Mouse (Mus musculus) embryonic facial prominence, embryonic 14.5 days (tissue): ENCODE measurements around the gene Wdr82. TPM values are rescaled to one million over a fixed set of nuclear protein-coding genes. Genes with fewer than 3 reads are reported as not detected.

ENCODE experiments used
- ATAC-seq: fragments of 200-750 bp; cut with Nextera tagmentation; 2 replicates; pipeline ENCODE4 v1.8.0; 2017; ENCODE audit warnings: low read depth, moderate number of reproducible peaks, moderate TSS enrichment
- DNase-seq: peaks from one replicate; pipeline ENCODE4 v3.0.0-alpha.2; 2015; ENCODE audit warnings: low spot score
- H3K27ac ChIP-seq: fragments of 300-500 bp; sonication (generic); replicated peaks from 2 replicates; pipeline ENCODE4 v1.5.1; 2014; ENCODE audit warnings: low read depth, mild to moderate bottlenecking, low read length, moderate library complexity
- H3K27me3 ChIP-seq: fragments of 300-500 bp; sonication (generic); replicated peaks from 2 replicates; pipeline ENCODE4 v1.6.1; 2014; ENCODE audit warnings: low read length; ENCODE audit not compliant: control insufficient read depth, insufficient read depth
- H3K36me3 ChIP-seq: fragments of 300-500 bp; sonication (generic); 2 replicates; pipeline ENCODE4 v1.6.1; 2014; ENCODE audit warnings: low read length, mixed read lengths; ENCODE audit not compliant: control insufficient read depth, insufficient read depth
- H3K4me1 ChIP-seq: fragments of 300-500 bp; sonication (generic); 2 replicates; pipeline ENCODE4 v1.6.1; 2014; ENCODE audit warnings: antibody characterized with exemption, low read length; ENCODE audit not compliant: control insufficient read depth, insufficient read depth
- H3K4me2 ChIP-seq: fragments of 300-500 bp; sonication (generic); 2 replicates; pipeline ENCODE4 v1.6.1; 2014; ENCODE audit warnings: low read depth, mild to moderate bottlenecking, low read length, moderate library complexity, mixed read lengths
- H3K4me3 ChIP-seq: fragments of 300-500 bp; sonication (generic); 2 replicates; pipeline ENCODE4 v1.5.1; 2014; ENCODE audit warnings: low read depth, mild to moderate bottlenecking, low read length
- H3K9ac ChIP-seq: fragments of 300-500 bp; sonication (generic); 2 replicates; pipeline ENCODE4 v1.6.1; 2014; ENCODE audit warnings: low read depth, mild to moderate bottlenecking, low read length, moderate library complexity, mixed read lengths
- H3K9me3 ChIP-seq: fragments of 300-500 bp; sonication (generic); 2 replicates; pipeline ENCODE4 v1.6.1; 2016; ENCODE audit warnings: low read length; ENCODE audit not compliant: control insufficient read depth
- WGBS: fragments of 180-500 bp; shearing (Covaris S2); extraction: QIAGEN DNeasy Blood & Tissue Kit; methylation state at CpG from one replicate; pipeline ENCODE4 v1.1.7; 2014; 5-methylcytosine and 5-hydroxymethylcytosine counted together
- polyA plus RNA-seq: library from polyadenylated mRNA; unstranded; fragments of >200 nt; fragmentation: Nextera tagmentation; extraction: Ambion mirVana; gene quantifications from 2 replicates; pipeline ENCODE4 v1.2.1, GENCODE M21; 2014

Wdr82 gene
- polyA plus RNA-seq, 1 experiment from 2014 or later: 25.5 TPM

DNA sequence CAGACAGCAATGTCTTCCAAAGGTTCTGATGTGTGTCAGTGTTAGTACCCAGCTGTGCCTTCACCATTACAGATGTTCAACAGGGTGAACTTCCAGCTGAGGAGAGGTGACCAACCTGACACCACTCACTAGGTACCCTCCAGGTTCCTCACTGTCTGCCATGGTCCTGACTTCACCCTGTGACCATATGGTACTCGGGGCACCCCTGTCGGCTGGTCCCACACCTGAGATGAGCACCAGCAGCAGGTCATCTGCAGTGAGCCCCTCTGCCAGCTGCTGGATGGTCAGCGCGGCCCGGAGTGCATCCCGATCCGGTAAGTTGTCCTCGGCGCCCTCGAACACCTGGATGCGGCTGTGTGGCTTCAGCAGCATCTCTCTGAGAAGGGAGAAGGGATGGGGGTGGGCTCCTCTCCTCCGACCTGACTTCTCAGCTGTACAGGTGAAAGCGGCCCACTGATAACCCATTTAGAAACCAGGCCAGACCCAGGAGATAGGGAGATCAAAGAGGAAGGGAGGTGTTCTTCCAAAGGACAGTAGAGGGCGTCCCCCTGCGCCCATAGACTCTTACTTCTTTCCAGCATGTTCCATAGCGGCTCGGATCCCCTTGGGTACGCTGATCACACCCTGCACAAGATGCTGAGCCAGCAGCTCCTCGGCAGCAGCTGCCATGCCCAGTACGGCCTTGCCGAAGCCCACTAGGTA, 13.7 kb upstream of the Wdr82 start:
- Histone ChIP-seq H3K9me3 (no peaks in the 10 kb centered on the region), H3K4me3 (no peak overlapping the region), H3K9ac (no peak overlapping the region), H3K4me2 (no peak overlapping the region), H3K4me1 (no peaks in the 10 kb centered on the region), H3K36me3 (no peaks in the 10 kb centered on the region), H3K27ac (no peak overlapping the region), H3K27me3 (no peaks in the 10 kb centered on the region)
- ATAC-seq (no peak), DNase-seq (no peak)
- WGBS: 74% methylated on average over 19 of the region's 21 CpGs

DNA sequence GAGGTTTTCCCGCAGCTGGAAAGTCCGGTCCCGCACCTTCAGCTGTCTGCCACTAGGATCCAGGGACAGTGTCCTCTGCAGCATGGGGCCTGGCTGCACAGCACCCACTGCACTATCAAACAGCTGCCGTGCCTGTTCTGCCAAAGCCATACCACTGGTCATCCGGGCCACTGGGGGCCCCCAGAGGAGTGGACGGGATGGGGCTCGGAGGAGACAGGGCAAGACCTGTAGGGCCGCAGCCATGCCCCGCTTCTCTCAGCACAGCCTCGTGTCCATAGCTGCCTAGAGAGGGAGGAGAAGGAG, 13.2 kb upstream of the Wdr82 start:
- H3K4me2 ChIP-seq: no peak overlapping the region
- DNase-seq (no peak), ATAC-seq (no peak)
- WGBS: 87% methylated on average over 10 of the region's 10 CpGs
- no peaks in the 10 kb centered on the region for H3K4me1 ChIP-seq
- H3K27ac ChIP-seq: no peak overlapping the region
- no peaks in the 10 kb centered on the region for H3K36me3 ChIP-seq
- no peak overlapping the region for H3K4me3 ChIP-seq
- no peaks in the 10 kb centered on the region for H3K9me3 ChIP-seq
- H3K27me3 ChIP-seq: no peaks in the 10 kb centered on the region
- no peak overlapping the region for H3K9ac ChIP-seq

DNA sequence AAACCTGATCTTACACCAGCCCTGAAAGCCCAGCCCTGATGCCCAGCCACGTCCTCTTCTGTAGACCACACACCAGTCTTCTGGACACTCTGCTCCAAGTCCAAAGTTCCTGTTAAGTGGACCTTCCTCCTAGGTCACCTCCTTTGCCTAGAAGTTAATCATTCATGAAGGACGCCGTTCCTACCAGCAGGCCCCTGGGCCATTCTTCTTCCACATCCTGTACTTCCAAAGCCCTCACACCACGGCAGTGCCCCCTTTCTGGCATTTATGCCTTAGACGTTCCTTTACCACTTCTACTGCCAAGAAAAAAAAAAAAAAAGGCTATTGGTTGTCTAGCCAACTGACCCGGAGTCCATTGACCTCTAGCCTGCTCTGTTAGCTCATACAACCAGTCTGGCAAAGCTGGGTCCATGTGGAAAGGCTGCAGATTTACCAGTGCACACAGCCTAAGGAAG, 12.7 kb upstream of the Wdr82 start, which contains the start of gene Glyctk:
TSS of gene Glyctk (minus strand) at position 102 of the 455 bp plus-strand sequence.
- ATAC-seq (no peak), DNase-seq (no peak)
- H3K27ac ChIP-seq: no peak within 1 kb of the TSS
- no peaks in the 10 kb centered on the region for H3K9me3 ChIP-seq
- no peak within 1 kb of the TSS for H3K4me2 ChIP-seq
- H3K4me1 ChIP-seq: no peaks in the 10 kb centered on the region
- no peaks in the 10 kb centered on the region for H3K27me3 ChIP-seq
- no peak within 1 kb of the TSS for H3K9ac ChIP-seq
- no peaks in the 10 kb centered on the region for H3K36me3 ChIP-seq
- H3K4me3 ChIP-seq: no peak within 1 kb of the TSS
- WGBS: 83% methylated on average over 6 of the region's 6 CpGs

DNA sequence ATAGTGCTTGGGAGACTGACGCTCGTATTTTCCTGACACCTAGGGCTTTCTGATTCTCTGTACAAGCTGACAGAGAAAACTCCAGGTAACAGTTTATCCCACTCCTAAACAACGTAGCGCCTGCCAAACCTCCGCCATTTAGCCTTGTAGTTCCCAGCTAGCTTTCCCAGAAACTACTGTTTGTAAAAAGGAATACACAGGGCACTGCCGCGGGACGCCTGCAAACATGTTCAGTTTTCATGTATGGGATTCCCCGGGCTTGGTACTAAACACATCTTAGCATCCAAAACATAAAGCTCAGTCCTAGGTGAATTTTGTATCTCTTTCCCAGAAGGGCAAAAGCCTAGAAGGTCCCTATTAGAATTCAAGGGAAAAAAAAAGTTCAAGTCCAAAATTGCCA, 11.5 kb upstream of the Wdr82 start:
- Histone ChIP-seq H3K9me3 (no peaks in the 10 kb centered on the region), H3K4me2 (peak overlapping the region; percentile 55), H3K27ac (no peak overlapping the region), H3K4me3 (peak overlapping the region; percentile 52), H3K4me1 (no peaks in the 10 kb centered on the region), H3K9ac (no peak overlapping the region), H3K27me3 (no peaks in the 10 kb centered on the region), H3K36me3 (no peaks in the 10 kb centered on the region)
- no peak for DNase-seq
- ATAC-seq: no peak
- 83% methylated on average over 9 of the region's 9 CpGs for WGBS

DNA sequence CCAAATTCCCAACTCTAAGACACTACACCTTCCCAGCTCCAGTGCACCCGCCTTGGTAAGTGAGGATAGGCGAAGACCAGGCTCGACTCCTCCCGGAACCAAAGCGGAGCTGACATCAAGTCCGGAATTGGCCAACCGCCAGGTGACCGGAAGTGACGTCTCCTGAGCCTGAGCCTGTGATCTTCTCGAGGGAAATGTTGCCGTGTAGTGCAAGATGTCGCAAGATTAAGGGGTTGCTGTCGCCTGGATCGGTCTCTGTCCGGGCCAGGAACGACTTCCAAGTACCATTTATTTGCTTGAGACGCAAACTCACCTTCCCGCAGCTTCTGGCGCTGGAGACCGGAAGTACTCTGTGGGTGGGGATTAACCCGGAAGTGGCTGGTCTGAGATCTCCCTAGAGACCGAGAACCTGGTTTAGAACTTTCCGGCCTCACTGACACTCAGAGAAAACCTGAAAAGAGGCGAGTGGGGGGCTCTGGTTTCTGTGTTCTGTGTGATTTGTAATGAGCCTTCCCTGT, 10.9 kb upstream of the Wdr82 start:
- peak overlapping the region; percentile 55 for H3K4me2 ChIP-seq
- no peaks in the 10 kb centered on the region for H3K36me3 ChIP-seq
- H3K4me1 ChIP-seq: no peaks in the 10 kb centered on the region
- peak overlapping the region; percentile 74 for H3K9ac ChIP-seq
- no peaks in the 10 kb centered on the region for H3K9me3 ChIP-seq
- peak; percentile 94 for DNase-seq
- ATAC-seq: peak; percentile 85
- no peaks in the 10 kb centered on the region for H3K27me3 ChIP-seq
- H3K4me3 ChIP-seq: peak overlapping the region; percentile 52
- WGBS: 4% methylated on average over 24 of the region's 24 CpGs
- H3K27ac ChIP-seq: peak overlapping the region; percentile 92

DNA sequence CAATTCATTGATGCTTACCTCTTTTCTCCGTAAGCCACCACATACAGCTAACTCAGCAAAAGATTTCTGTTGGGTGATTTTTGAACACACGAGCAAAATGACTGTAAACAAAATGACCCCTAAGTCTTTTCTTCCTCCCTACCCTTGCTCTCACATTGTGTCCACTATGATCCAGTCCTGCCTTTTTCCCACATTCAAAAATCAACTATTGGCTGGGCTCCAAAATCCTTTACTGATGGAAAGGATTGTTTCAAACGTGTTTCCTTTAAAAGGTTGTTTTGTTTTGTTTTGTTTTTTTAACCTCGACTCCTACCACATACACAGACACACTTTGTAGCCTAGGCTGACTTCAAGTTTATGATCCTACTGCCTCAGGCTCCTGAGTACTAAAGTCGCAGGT, 10.3 kb upstream of the Wdr82 start:
- peak overlapping the region; percentile 92 for H3K27ac ChIP-seq

DNA sequence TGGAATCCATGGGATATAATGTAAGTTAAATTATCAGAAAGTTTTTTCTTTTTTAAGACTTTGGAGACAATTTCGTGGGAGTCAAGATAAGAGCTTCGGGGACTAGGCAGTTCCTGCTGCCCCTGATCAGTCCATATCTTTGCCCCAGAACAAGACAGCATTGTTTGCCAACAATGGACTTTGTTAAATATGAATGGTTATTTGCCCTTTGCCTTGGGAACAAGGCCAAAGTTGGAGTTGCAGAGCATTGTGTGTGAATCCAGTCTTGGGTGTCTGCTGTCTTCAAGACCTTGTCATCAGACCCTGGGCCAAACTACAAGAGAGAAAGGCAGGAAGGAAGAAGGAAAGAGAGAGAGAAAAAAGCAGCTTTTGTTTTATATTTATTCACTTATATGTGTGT, 4.0 kb upstream of the Wdr82 start:
- ATAC-seq: no peak
- no peak overlapping the region for H3K27ac ChIP-seq
- no peaks in the 10 kb centered on the region for H3K36me3 ChIP-seq
- DNase-seq: no peak
- H3K4me2 ChIP-seq: no peak overlapping the region
- no peak overlapping the region for H3K4me3 ChIP-seq
- no peak overlapping the region for H3K9ac ChIP-seq
- H3K9me3 ChIP-seq: no peaks in the 10 kb centered on the region
- no peaks in the 10 kb centered on the region for H3K27me3 ChIP-seq
- H3K4me1 ChIP-seq: no peaks in the 10 kb centered on the region; the same call in 1 of the 2 replicates
- WGBS: 88% methylated on average over 2 of the region's 2 CpGs

More for the DNA sequence above, 10.3 kb upstream of the Wdr82 start:
- 42% methylated on average over 5 of the region's 5 CpGs for WGBS
- H3K4me1 ChIP-seq: no peaks in the 10 kb centered on the region
- no peaks in the 10 kb centered on the region for H3K9me3 ChIP-seq
- no peaks in the 10 kb centered on the region for H3K36me3 ChIP-seq
- H3K4me2 ChIP-seq: peak overlapping the region; percentile 55
- DNase-seq: no peak
- H3K27me3 ChIP-seq: no peaks in the 10 kb centered on the region
- no peak for ATAC-seq
- peak overlapping the region; percentile 52 for H3K4me3 ChIP-seq
- H3K9ac ChIP-seq: peak overlapping the region; percentile 74

DNA sequence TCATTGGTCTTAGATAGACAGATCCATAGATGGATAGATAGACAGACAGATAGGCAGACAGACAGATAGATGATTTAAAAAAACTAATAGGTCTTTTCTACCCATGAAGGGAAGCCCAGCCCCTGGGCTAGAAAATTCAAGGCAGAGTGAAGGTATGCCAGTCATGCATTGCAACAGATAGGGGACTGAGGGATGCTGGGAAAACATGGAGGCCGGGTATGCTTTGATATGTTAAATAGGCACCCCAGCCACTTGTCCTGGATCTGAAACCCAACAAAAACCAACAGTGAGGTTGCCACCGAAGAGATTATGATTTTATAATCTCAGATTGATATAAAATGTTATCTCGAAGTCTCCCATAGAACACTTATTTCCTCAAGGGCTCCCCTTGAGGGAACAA, 3.5 kb upstream of the Wdr82 start:
- H3K36me3 ChIP-seq: no peaks in the 10 kb centered on the region
- no peak overlapping the region for H3K27ac ChIP-seq
- DNase-seq: no peak
- no peaks in the 10 kb centered on the region for H3K9me3 ChIP-seq
- H3K4me1 ChIP-seq: no peaks in the 10 kb centered on the region; the same call in 1 of the 2 replicates
- H3K9ac ChIP-seq: no peak overlapping the region
- H3K4me2 ChIP-seq: no peak overlapping the region
- ATAC-seq: no peak
- H3K4me3 ChIP-seq: no peak overlapping the region
- no peaks in the 10 kb centered on the region for H3K27me3 ChIP-seq
- 82% methylated on average over 3 of the region's 3 CpGs for WGBS

DNA sequence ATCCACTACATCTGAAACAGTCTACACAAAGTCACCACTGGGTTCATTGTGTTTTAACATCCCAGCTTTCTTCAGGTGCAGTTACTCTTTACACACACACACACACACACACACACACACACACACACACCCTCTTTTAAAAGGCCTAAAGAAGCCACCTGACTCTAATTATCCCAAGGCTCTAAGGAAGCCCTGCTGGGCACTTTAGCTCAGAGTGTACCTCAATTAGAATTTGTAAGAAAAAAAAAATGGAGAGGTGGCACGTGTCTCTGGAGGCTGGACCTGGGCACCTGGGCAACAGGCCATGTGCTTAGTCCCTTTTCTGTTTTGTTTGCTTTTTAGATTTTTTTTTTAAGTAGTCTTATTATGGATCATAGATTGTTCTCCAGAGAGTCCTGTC, 3.0 kb upstream of the Wdr82 start:
- H3K36me3 ChIP-seq: no peaks in the 10 kb centered on the region
- no peak overlapping the region for H3K4me2 ChIP-seq
- no peak overlapping the region for H3K4me3 ChIP-seq
- WGBS: 43% methylated on average over 1 of the region's 1 CpGs
- DNase-seq (no peak), ATAC-seq (no peak)
- H3K4me1 ChIP-seq: peaks cover 2% of the 10 kb centered on the region; the same call in 1 of the 2 replicates
- H3K9ac ChIP-seq: no peak overlapping the region
- H3K9me3 ChIP-seq: no peaks in the 10 kb centered on the region
- H3K27ac ChIP-seq: no peak overlapping the region
- H3K27me3 ChIP-seq: no peaks in the 10 kb centered on the region
